Mouse (Mus musculus) embryonic fibroblast, embryonic 13.5 days (primary cell): ENCODE measurements around the gene Oas2.

Experiments
- CTCF ChIP-seq: IDR thresholded peaks from 2 replicates; pipeline ENCODE4 v1.5.1; 2011; ENCODE audit warnings: mild to moderate bottlenecking, control low read depth, low read length, moderate library complexity, borderline replicate concordance; ENCODE audit not compliant: insufficient read depth
- POLR2A ChIP-seq: IDR thresholded peaks from 2 replicates; pipeline ENCODE4 v1.6.1; 2011; ENCODE audit warnings: low read depth, mild to moderate bottlenecking, control low read depth, low read length, moderate library complexity

DNA sequence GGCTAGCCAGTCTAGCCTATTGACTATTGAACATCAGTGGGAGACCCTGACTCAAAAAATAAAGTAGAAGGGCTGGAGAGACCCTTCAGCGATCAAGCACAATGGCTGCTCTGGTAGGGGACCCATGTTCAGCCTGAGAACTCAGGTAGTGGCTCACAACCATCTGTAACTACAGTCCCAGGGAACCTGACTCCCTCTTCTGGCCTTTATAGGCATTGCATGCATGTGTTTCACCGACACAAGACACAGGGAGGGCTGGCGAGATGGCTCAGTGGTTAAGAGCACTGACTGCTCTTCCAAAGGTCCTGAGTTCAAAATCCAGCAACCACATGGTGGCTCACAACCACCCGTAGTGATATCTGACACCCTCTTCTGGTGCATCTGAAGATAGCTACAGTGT lies 7.5 kb downstream of the Oas2 start:
- TF ChIP-seq CTCF (peak; percentile 16; the same call in 1 of the 2 replicates), POLR2A (no peak)
